Mouse (Mus musculus): ENCODE data around the gene Fbrsl1. TPM values are rescaled to one million over a fixed set of nuclear protein-coding genes. Genes with fewer than 3 reads are reported as not detected.
A peak's percentile ranks its signal among the peaks of the same experiment; 100 is the strongest.

Gene Fbrsl1
- polyA plus RNA-seq, 1 experiment from 2014 or later, result 23.9 TPM

DNA sequence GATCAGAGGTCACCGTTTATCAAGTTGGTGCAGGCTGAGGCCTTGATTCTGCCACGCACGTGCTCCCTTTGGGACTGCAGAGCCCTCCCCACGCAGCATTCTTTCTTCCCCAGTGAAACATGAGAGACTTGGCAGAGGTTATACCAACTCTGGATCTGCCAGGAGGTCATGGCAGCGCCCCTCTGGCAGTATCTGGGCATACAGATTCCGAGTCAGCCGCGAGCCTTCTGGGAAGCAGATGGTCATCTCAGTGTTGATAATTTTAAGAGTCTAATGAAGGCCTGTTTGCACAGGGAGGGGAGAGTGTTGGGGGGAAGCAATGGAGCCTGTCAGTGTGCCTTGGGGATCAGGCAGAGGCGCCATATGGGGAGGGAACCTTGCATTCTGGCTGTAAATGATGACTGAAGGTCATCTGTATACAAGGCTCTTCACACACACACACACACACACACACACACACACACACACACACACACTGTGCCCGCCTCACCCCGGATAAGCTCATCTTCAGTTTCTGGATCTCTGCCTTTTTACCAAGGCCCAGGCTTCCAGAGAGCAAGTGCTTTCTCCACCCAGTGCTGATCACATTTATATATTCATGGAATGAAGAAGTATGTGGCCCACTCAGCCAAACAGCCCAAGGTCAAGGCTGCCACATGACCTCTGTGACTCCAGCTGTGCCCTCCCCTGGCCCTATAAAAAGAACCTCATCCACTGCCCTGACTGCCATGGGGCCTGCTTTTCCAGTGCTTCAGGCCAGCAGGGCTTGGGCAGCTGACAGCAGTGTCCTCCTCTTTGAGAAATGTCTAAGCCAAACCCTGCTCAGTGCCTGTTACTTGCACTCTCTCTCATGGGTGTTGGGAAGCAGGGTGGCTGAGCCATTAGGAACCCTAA is 18.5 kb upstream of the Fbrsl1 start:
- Histone ChIP-seq H3K9ac (replicated peaks; ENCODE audit: low read depth, low read length) (no peak overlapping the region), H3K36me3 (ENCODE audit: control insufficient read depth, insufficient read depth) (no peaks in the 10 kb centered on the region), H3K9me3 (ENCODE audit: control insufficient read depth, low read length) (no peaks in the 10 kb centered on the region), H3K4me1 (replicated peaks; ENCODE audit: control insufficient read depth, insufficient read depth, low read length) (peaks cover 17% of the 10 kb centered on the region), H3K27ac (ENCODE audit: low read length) (peak overlapping the region; percentile 18; the same call in 1 of the 2 replicates), H3K4me2 (ENCODE audit: low read length) (no peak overlapping the region), H3K27me3 (replicated peaks; ENCODE audit: control insufficient read depth, insufficient read depth, low read length) (no peaks in the 10 kb centered on the region), H3K4me3 (replicated peaks; ENCODE audit: low read length) (no peak overlapping the region)
- 47% methylated on average over 11 of the region's 11 CpGs for WGBS
- peak; percentile 64 for ATAC-seq

DNA sequence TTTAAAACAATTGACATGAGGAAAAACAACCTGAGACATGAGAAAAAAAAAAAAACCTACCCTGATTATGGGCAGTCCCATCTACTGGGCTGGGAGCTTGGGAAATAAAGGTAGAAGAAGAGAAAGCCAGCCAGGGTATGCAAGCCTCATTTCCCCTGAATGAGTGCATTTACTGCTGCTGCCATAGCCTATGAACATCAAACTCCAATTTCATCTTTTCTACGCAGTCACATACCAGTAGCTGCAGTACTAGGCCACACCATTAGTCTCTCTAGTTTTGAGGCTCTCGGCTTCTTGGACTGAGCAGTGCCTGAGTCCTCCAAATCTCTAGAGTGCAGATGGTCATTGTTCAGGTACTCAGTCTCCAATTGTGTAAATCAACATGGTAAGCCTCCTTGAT is 14.3 kb upstream of the Fbrsl1 start:
- WGBS, result 89% methylated on average over 2 of the region's 2 CpGs
- H3K36me3 ChIP-seq (ENCODE audit: control insufficient read depth, insufficient read depth), result no peaks in the 10 kb centered on the region
- no peak overlapping the region for H3K4me2 ChIP-seq (ENCODE audit: low read length)
- no peak overlapping the region for H3K4me3 ChIP-seq (replicated peaks; ENCODE audit: low read length)
- H3K9me3 ChIP-seq (ENCODE audit: control insufficient read depth, low read length), result no peaks in the 10 kb centered on the region
- peaks cover 12% of the 10 kb centered on the region for H3K4me1 ChIP-seq (replicated peaks; ENCODE audit: control insufficient read depth, insufficient read depth, low read length)
- H3K27ac ChIP-seq (ENCODE audit: low read length), result no peak overlapping the region
- H3K9ac ChIP-seq (replicated peaks; ENCODE audit: low read depth, low read length), result no peak overlapping the region
- no peak for ATAC-seq
- H3K27me3 ChIP-seq (replicated peaks; ENCODE audit: control insufficient read depth, insufficient read depth, low read length), result no peaks in the 10 kb centered on the region

DNA sequence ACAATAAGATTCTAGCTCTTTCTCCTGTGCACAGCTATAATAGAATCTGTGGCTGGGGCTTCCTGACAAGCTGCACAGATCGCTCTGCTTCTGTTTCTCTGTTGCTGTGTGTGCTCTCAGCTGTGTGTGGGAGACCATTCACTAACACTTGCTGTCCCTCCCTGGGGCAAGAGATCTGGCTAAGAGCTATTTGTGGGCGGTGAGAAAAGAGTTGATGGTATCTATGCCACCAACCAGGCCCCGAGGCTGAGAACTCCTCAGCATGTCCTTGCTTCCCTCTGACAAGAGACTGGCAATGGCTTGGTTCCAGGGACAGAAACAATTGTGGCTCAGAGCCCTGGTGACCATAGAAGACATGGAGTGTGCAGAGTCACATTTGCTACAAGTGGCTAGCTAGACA is 10.6 kb upstream of the Fbrsl1 start:
- Histone ChIP-seq H3K36me3 (ENCODE audit: control insufficient read depth, insufficient read depth) (no peaks in the 10 kb centered on the region), H3K27me3 (replicated peaks; ENCODE audit: control insufficient read depth, insufficient read depth, low read length) (0 out of 2 replicates have a peak, but pooled peaks cover 2% of the 10 kb centered on the region), H3K9ac (replicated peaks; ENCODE audit: low read depth, low read length) (no peak overlapping the region), H3K4me3 (replicated peaks; ENCODE audit: low read length) (no peak overlapping the region), H3K4me1 (replicated peaks; ENCODE audit: control insufficient read depth, insufficient read depth, low read length) (no peaks in the 10 kb centered on the region), H3K9me3 (ENCODE audit: control insufficient read depth, low read length) (no peaks in the 10 kb centered on the region), H3K4me2 (ENCODE audit: low read length) (no peak overlapping the region), H3K27ac (ENCODE audit: low read length) (no peak overlapping the region)
- 67% methylated on average over 3 of the region's 3 CpGs for WGBS
- ATAC-seq, result no peak

DNA sequence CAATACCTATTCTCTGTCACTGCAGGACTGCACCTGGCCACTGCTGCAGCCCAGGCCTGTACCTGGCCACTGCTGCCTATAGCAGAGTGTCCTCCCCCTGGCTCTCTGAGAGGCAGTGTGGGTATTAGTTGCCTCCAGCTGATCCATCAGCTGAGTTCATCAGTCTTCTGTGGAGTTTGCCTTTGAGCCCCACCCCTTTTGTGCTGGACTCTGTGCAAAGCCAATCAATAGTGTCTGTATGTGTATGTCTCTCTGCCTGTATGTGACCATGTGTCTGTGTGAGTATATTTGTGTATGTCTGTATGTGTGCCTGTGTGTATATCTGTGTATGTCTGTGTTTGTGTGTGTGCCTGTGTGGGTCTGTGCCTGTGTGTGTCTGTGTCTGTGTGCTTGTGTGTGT is 7.0 kb upstream of the Fbrsl1 start:
- Histone ChIP-seq H3K9me3 (ENCODE audit: control insufficient read depth, low read length) (no peaks in the 10 kb centered on the region), H3K27me3 (replicated peaks; ENCODE audit: control insufficient read depth, insufficient read depth, low read length) (0 out of 2 replicates have a peak, but pooled peaks cover 5% of the 10 kb centered on the region), H3K9ac (replicated peaks; ENCODE audit: low read depth, low read length) (no peak overlapping the region), H3K4me2 (ENCODE audit: low read length) (no peak overlapping the region), H3K36me3 (ENCODE audit: control insufficient read depth, insufficient read depth) (no peaks in the 10 kb centered on the region), H3K27ac (ENCODE audit: low read length) (no peak overlapping the region), H3K4me1 (replicated peaks; ENCODE audit: control insufficient read depth, insufficient read depth, low read length) (no peaks in the 10 kb centered on the region), H3K4me3 (replicated peaks; ENCODE audit: low read length) (no peak overlapping the region)
- no peak for ATAC-seq

DNA sequence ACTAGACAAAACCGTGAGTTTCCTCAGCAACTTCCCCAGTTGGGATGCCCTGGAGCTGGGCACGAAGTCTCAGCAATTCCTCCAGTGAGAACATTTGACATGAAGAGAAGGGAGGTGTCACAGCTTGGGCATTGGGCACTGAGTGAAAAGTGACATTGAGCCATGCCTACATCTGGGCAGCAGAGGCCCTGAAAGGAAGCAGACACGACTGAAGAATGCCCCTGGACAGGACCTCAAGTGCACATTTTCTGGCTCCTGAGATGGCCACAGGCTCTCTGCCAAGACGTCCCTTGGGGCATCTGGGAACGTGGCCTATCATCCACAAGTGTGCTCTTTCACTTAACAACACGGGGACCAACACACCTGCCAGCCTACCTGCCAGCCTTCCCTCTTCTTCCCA is 991 bp upstream of the Fbrsl1 start:
- no peak overlapping the region for H3K27ac ChIP-seq (ENCODE audit: low read length)
- 55% methylated on average over 6 of the region's 6 CpGs for WGBS
- H3K36me3 ChIP-seq (ENCODE audit: control insufficient read depth, insufficient read depth), result no peaks in the 10 kb centered on the region
- ATAC-seq, result no peak
- no peak overlapping the region for H3K9ac ChIP-seq (replicated peaks; ENCODE audit: low read depth, low read length)
- 0 out of 2 replicates have a peak, but pooled peaks cover 4% of the 10 kb centered on the region for H3K27me3 ChIP-seq (replicated peaks; ENCODE audit: control insufficient read depth, insufficient read depth, low read length)
- H3K4me3 ChIP-seq (replicated peaks; ENCODE audit: low read length), result no peak overlapping the region; the same call in 1 of the 2 replicates
- no peak overlapping the region for H3K4me2 ChIP-seq (ENCODE audit: low read length)
- H3K9me3 ChIP-seq (ENCODE audit: control insufficient read depth, low read length), result no peaks in the 10 kb centered on the region
- peaks cover 23% of the 10 kb centered on the region for H3K4me1 ChIP-seq (replicated peaks; ENCODE audit: control insufficient read depth, insufficient read depth, low read length)

DNA sequence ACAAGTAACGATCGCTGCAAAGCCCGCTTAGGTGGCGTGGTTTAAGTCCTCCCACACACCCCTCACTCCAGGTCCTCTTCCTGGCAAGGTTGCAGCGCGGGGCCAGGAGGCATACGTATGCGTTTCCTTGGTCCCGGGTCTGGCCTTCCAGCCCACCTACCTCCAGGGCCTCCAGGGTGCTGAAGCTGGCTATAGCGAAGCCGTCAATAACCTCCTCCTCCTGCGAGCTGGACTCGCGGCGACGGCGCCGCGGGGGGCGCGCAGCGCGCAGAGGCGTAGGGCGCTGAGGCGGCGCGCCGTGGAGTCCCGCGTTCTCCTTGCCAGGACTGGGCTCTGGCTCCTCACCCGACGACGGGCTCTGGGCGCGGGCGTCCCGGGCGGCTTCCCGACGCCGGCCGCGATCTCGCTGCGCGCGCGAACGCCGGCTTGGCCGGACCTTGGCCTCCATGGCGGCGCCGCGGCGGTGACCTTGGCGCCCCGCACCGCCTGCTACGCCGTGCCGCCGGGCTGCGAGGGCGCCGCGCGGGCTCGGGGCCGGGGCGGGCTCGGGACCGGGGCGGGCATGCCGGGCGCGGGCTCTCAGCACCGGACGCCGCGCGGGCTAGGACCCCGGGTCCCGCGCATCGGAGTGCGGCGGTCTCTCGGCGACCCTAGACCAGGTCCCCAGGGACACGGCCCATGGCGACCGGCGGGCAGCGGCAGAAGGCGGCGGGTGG is 425 bp downstream of the Fbrsl1 start:
- Histone ChIP-seq H3K27ac (ENCODE audit: low read length) (no peak overlapping the region), H3K4me2 (ENCODE audit: low read length) (peak overlapping the region; percentile 92), H3K36me3 (ENCODE audit: control insufficient read depth, insufficient read depth) (no peaks in the 10 kb centered on the region), H3K4me3 (replicated peaks; ENCODE audit: low read length) (peak overlapping the region; percentile 64), H3K9me3 (ENCODE audit: control insufficient read depth, low read length) (no peaks in the 10 kb centered on the region), H3K9ac (replicated peaks; ENCODE audit: low read depth, low read length) (peak overlapping the region; percentile 73), H3K4me1 (replicated peaks; ENCODE audit: control insufficient read depth, insufficient read depth, low read length) (peaks cover 28% of the 10 kb centered on the region), H3K27me3 (replicated peaks; ENCODE audit: control insufficient read depth, insufficient read depth, low read length) (0 out of 2 replicates have a peak, but pooled peaks cover 3% of the 10 kb centered on the region)
- under 1% methylated on average over 88 of the region's 98 CpGs for WGBS
- ATAC-seq, result peak; percentile 43

DNA sequence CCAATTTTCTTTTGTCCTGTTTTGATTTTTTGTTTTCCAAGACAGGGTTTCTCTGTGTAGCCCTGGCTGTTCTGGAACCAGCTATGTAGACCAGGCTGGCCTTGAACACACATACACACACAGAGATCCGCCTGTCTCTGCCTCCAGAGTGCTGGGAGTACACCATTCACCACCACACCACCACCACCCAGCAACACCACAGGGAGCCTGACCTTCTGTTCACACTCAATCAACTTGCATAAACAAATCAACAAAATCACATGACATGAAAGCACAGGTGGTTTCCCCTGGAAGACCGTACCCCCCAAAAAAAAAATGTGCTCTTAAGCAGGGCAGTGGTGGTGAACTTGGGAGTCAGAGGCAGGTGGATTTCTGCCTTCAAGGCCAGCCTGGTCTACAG is 3.8 kb downstream of the Fbrsl1 start:
- WGBS, result 86% methylated on average over 2 of the region's 2 CpGs
- Histone ChIP-seq H3K27ac (ENCODE audit: low read length) (no peak overlapping the region), H3K4me2 (ENCODE audit: low read length) (no peak overlapping the region), H3K27me3 (replicated peaks; ENCODE audit: control insufficient read depth, insufficient read depth, low read length) (no peaks in the 10 kb centered on the region), H3K9ac (replicated peaks; ENCODE audit: low read depth, low read length) (no peak overlapping the region), H3K9me3 (ENCODE audit: control insufficient read depth, low read length) (no peaks in the 10 kb centered on the region), H3K4me3 (replicated peaks; ENCODE audit: low read length) (no peak overlapping the region), H3K4me1 (replicated peaks; ENCODE audit: control insufficient read depth, insufficient read depth, low read length) (peaks cover 33% of the 10 kb centered on the region), H3K36me3 (ENCODE audit: control insufficient read depth, insufficient read depth) (no peaks in the 10 kb centered on the region)
- no peak for ATAC-seq

DNA sequence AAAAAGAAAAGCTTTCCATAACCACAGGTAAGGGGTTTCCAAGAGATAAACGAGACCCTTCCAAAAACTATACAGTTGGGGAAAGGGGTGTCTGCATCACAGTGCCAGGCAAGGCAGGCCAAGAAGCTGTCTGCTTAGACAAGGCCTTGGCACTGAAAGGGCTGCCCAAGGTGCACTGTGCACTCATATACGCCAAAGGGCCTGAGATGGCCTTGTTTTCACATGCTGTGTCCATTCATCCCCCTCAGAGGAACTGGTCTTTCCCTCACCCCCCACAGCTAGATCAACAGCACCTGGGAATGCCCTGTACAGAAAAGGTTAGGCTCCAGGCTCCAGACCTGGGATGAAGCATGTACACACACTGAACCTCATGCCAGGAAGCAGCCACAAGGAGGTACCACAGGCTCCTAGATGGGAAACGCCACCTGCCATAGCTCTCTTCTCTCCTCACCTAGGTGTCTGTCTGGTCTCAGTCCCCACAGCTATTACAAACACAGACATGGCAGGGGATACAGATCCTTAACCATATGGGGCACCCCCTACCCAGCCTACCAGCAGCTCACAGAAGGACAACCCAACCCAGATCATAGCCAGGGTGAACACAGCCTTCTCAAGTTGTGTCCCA is 5.2 kb downstream of the Fbrsl1 start:
- H3K36me3 ChIP-seq (ENCODE audit: control insufficient read depth, insufficient read depth), result no peaks in the 10 kb centered on the region
- no peaks in the 10 kb centered on the region for H3K27me3 ChIP-seq (replicated peaks; ENCODE audit: control insufficient read depth, insufficient read depth, low read length)
- peaks cover 36% of the 10 kb centered on the region for H3K4me1 ChIP-seq (replicated peaks; ENCODE audit: control insufficient read depth, insufficient read depth, low read length)
- WGBS, result 81% methylated on average over 3 of the region's 3 CpGs
- no peaks in the 10 kb centered on the region for H3K9me3 ChIP-seq (ENCODE audit: control insufficient read depth, low read length)
- no peak overlapping the region for H3K4me2 ChIP-seq (ENCODE audit: low read length)
- no peak overlapping the region for H3K4me3 ChIP-seq (replicated peaks; ENCODE audit: low read length)
- ATAC-seq, result no peak
- H3K9ac ChIP-seq (replicated peaks; ENCODE audit: low read depth, low read length), result no peak overlapping the region
- H3K27ac ChIP-seq (ENCODE audit: low read length), result no peak overlapping the region

Measured in forebrain, embryonic 16.5 days (tissue).